Mouse (Mus musculus) hematopoietic multipotent progenitor cell, adult 10-12 weeks (in vitro differentiated cells): ENCODE measurements around the gene Spata9. TPM values are rescaled to one million over a fixed set of nuclear protein-coding genes. Genes with fewer than 3 reads are reported as not detected.

ENCODE experiments used
- polyA plus RNA-seq: library from polyadenylated mRNA; stranded (reverse); fragments of >175 nt; gene quantifications from 2 replicates; pipeline ENCODE4 v1.2.3, GENCODE M21; 2012; ENCODE audit warnings: low replicate concordance

The Spata9 gene
- polyA plus RNA-seq = not detected in 2 replicates

DNA sequence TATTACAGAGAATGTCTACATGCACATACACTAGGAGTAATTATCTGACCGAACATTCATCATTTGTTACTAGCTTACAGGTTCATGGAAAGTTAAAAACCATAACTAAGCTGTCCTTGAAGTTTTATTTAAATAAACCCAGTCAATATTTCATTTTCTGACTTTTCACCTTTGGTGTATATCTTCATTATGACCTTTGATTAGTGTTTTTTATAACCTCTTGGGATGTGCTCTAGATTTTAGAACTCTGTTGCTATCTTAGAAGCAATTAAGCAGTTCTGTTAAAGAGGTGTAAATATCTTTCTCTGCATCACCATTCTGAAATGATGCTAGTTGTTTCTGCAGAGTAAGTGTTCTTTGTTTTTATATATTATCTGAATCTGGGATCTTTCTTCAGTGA lies at the start of gene Spata9:
Spata9 (plus strand) TSS at position 301 of the 400 bp plus-strand sequence.

GRCm38 (mm10) chr13:75943189-75944043 lies 23.5 kb upstream of the Spata9 start, which contains the start of gene Rhobtb3:
Rhobtb3 (minus strand) TSS chr13:75943925.

DNA sequence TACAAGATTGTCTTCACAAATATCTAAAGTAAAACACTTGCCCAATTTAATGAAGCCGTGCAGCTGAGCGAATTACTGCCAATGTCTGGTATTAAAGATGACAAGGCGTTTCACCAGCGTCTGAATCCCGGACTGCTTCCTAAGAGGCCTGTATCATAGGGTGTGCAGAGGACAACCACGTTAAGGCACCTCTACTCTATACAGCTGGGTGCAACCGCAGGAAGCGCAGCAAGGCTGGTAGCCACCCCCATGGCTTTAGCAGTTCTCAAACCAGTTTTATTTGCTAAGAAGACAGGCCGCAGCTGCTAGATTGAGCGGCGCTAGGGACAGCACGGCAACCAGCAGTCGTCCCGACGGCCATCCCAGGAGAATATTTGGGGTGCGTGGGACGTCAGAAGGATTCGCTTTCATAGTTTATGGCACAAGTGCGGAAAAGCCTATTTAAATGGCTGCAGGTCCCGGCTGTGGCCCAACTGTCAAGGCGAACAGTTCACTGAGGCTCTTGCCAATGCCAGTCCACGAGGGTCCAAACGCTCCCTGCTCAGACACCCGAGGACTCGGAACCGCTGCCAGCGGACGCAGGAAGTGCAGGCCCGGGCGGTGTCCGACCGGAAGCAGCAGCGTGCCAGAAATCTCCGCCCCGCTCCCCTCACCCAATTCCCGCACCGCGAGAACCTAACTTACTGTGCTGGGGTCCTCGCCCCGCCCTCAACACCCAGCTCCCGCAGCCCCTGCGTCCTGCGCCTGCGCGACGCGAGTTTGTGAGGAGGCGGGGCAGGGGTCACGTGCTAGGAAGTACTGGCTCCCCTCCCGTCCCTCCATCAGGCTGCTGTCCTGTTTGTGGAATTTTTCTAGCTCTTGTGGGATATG lies 51.3 kb downstream of the Spata9 start, which contains the start of gene Rfesd:
Rfesd (minus strand) TSS at position 746 of the 870 bp plus-strand sequence.

Other genes starting within 250 kb of the Spata9 start
- gene Glrx, start 127.3 kb upstream of the Spata9 start, polyA plus RNA-seq = 3.4 and 6.1 TPM in 2 replicates
- gene Rhobtb3, start 23.2 kb upstream of the Spata9 start, polyA plus RNA-seq = 0.02 and 0.44 TPM in 2 replicates
- 1.6 and 3.3 TPM in 2 replicates for gene Rfesd, start 51.6 kb downstream of the Spata9 start, polyA plus RNA-seq
- gene Gpr150, start 89.8 kb downstream of the Spata9 start, polyA plus RNA-seq = 0.07 and 0.16 TPM in 2 replicates
- gene Arsk, start 131.5 kb downstream of the Spata9 start, polyA plus RNA-seq = 1.4 and 4.5 TPM in 2 replicates
- 0.96 and 1.7 TPM in 2 replicates for gene Ttc37, start 131.6 kb downstream of the Spata9 start, polyA plus RNA-seq